Mouse (Mus musculus): Measurements from ENCODE around the gene Sclt1.

Gene Sclt1

GRCm38 (mm10) chr3:41606330-41606664 is 136.0 kb downstream of the Sclt1 start:
- no peak for DNase-seq (ENCODE audit: low spot score in 2 of 2)

- no peak for DNase-seq (ENCODE audit: low spot score in 2 of 2)
Observed at GRCm38 (mm10) chr3:41605601-41606329, 136.5 kb downstream of the Sclt1 start.

- no peak for DNase-seq (ENCODE audit: low spot score in 2 of 2)
Observed at GRCm38 (mm10) chr3:41604629-41605321, 137.5 kb downstream of the Sclt1 start.

- DNase-seq (ENCODE audit: low spot score in 2 of 2) = no peak
Observed at GRCm38 (mm10) chr3:41603470-41604019, 138.8 kb downstream of the Sclt1 start.

GRCm38 (mm10) chr3:41602933-41603332 is 139.4 kb downstream of the Sclt1 start:
- no peak for DNase-seq (ENCODE audit: low spot score in 2 of 2)

- no peak for DNase-seq (ENCODE audit: low spot score in 2 of 2)
Observed at GRCm38 (mm10) chr3:41601226-41602020, 140.9 kb downstream of the Sclt1 start.

- DNase-seq (ENCODE audit: low spot score in 2 of 2) = peak in 1 of 2 experiments; percentile 45
Observed at GRCm38 (mm10) chr3:41599806-41600589, 142.3 kb downstream of the Sclt1 start.

GRCm38 (mm10) chr3:41599226-41599625 is 143.1 kb downstream of the Sclt1 start:
- DNase-seq (ENCODE audit: low spot score in 2 of 2) = no peak

- DNase-seq (ENCODE audit: low spot score in 2 of 2) = no peak
Observed at GRCm38 (mm10) chr3:41598412-41598811, 143.9 kb downstream of the Sclt1 start.

- no peak for DNase-seq (ENCODE audit: low spot score in 2 of 2)
Observed at GRCm38 (mm10) chr3:41597036-41597435, 145.3 kb downstream of the Sclt1 start.

- DNase-seq (ENCODE audit: low spot score in 2 of 2) = no peak
Observed at GRCm38 (mm10) chr3:41595010-41595409, 147.3 kb downstream of the Sclt1 start.

- DNase-seq (ENCODE audit: low spot score in 2 of 2) = no peak
Observed at GRCm38 (mm10) chr3:41594097-41594879, 148.0 kb downstream of the Sclt1 start.

- DNase-seq (ENCODE audit: low spot score in 2 of 2) = no peak
Observed at GRCm38 (mm10) chr3:41592805-41593204, 149.5 kb downstream of the Sclt1 start.

- no peak for DNase-seq (ENCODE audit: low spot score in 2 of 2)
Observed at GRCm38 (mm10) chr3:41591651-41592170, 150.6 kb downstream of the Sclt1 start.

- DNase-seq (ENCODE audit: low spot score in 2 of 2) = no peak
Observed at GRCm38 (mm10) chr3:41590695-41591559, 151.4 kb downstream of the Sclt1 start.

GRCm38 (mm10) chr3:41589988-41590387 is 152.3 kb downstream of the Sclt1 start:
- DNase-seq (ENCODE audit: low spot score in 2 of 2) = no peak

GRCm38 (mm10) chr3:41589246-41589914 is 152.9 kb downstream of the Sclt1 start:
- no peak for DNase-seq (ENCODE audit: low spot score in 2 of 2)

GRCm38 (mm10) chr3:41588495-41588894 is 153.8 kb downstream of the Sclt1 start:
- no peak for DNase-seq (ENCODE audit: low spot score in 2 of 2)

GRCm38 (mm10) chr3:41587588-41587987 is 154.7 kb downstream of the Sclt1 start:
- DNase-seq (ENCODE audit: low spot score in 2 of 2) = no peak

Data from spleen, postnatal 14 days (tissue).